Mouse (Mus musculus): ENCODE results near the gene Ociad1.

Gene Ociad1

DNA sequence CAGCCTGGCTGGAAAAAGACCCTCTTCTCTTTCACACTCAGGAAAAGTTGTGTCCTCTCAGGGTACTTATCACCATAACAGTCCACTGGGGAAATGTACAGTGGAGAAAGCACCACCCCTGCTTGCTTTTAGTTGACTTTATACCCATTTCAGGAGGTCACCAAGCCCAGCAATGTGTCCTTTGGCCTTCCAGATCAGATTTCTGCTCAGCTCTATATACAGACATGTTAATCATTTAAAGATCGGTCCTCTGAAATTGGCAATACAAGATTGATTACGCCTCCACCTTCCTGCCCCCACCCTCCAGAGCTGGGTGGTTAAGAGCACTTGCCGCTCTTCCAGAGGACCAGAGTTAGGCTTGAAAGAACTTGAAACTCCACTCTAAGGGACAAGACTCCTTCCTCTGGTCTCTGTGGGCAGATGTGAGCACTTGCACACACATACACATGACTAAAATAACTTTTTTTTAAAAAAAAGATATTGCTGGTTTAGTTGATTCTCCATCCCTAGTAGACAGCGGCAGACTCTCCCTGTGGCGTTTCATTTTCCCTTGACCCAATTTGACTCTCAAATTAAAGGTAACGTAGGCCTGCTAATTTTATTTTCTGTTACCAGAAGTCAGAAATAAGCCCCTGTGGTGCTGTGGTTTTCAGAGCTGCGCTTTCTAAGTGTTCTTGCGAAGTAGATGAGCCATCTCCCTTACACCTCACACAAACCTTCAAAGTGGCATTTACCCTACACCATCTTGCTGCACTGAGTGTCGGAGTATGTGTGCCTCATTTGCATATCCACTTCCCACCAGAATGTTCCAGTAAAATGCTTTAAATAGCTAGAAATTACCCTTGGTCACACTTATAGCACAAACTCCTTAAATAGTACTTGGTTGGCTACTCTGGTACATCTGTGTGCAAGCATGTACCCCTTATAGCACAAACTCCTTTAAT lies 47.5 kb downstream of the Ociad1 start:
- no peak for DNase-seq (ENCODE audit: low read depth)

- DNase-seq (ENCODE audit: low read depth) = no peak
Measured at GRCm38 (mm10) chr5:73340723-73341235, 48.2 kb downstream of the Ociad1 start, which contains the start of gene Ociad2. TSS of gene Ociad2 (minus strand) at chr5:73341028.

DNA sequence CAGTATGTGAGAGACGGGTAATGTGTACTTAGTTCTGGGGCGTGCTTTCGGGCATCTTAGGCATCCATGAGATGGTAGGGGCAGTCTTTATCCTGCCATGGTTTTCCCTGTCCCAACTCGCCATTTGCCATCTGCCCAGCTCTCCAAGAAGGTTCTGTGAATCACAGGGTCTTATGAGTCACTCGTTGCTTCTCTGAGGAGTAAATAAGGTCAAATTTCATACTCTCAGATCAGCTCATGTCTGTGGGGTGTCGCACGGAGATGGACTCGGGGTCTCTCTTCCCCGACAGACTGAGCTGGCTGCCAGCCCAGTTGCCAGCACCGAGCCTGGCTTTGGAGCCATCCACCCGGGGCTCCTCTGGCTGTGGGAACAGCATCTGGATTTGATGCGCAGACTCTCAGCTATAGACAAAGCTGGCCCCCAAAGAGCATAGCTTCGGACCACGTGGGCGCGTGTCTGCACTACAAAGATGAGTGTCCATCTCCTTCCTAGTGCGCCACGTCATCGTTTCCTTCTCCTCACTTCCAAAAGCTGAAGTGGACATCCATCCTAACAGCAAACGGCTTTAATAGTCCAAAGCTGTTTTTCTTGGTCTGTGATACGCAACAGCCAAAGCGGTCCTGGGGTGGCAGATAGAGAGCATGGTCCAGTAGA lies 50.2 kb downstream of the Ociad1 start:
- DNase-seq (ENCODE audit: low read depth) = no peak

DNA sequence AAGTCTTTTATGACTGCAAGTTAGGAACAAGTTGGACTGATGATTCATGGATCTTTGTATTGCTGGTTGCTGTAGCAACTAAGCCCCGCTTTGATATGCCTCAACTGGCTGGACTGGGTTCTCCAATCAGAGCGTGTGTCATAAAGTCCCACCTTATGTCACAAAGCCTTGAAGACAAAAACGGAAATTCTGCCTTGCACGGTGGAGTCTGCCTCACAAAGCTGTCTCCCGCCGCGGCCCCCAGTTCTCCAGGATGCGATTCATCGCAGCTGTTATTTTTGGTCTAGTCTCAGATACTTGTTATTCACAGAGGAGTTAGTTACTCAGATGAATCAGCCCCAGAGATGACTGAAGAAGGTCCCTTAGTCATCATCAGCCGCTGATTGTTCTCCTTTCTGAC lies 51.7 kb downstream of the Ociad1 start:
- peak; percentile 32 for DNase-seq (ENCODE audit: low read depth)

DNA sequence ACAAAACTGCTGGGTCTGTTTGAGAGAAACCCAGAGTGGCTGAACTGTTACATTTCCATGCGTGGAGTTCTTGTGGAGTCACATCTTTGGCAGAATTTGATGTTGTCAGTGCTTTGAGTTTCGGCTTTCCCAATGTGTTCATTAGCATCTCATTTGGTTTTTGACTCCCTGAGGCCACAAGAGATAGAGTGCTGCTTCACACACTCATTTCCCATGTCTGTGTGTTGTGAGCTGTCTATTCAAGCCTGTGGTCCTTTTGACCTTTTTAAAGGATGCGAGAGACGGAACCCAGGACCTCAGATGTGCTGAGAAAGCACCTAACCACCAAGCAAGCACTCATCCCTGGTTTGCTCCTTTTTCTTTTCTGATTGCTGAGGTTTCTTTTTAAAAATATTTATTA lies 52.7 kb downstream of the Ociad1 start:
- DNase-seq (ENCODE audit: low read depth) = no peak

DNA sequence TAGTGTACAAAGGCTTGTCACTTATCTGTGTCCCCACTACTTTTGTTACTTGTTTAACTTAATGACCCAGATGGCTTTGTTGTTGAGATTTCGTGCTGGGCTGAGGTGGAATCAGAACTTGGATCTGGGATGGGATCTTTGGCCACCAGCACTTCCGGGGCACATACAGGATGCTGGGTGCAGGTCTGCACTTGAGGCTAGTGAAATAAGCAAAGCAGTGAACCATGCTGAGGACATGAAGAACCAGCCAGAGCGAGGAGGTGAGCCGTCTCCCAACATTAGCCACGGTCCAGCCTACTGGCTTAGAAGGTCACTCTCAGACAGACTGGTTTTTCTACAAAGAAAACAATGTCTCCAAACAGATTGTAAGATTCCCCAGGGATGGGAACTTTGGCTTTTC lies 56.9 kb downstream of the Ociad1 start:
- DNase-seq (ENCODE audit: low read depth) = no peak

GRCm38 (mm10) chr5:73351796-73352195 lies 59.2 kb downstream of the Ociad1 start:
- no peak for DNase-seq (ENCODE audit: low read depth)

DNA sequence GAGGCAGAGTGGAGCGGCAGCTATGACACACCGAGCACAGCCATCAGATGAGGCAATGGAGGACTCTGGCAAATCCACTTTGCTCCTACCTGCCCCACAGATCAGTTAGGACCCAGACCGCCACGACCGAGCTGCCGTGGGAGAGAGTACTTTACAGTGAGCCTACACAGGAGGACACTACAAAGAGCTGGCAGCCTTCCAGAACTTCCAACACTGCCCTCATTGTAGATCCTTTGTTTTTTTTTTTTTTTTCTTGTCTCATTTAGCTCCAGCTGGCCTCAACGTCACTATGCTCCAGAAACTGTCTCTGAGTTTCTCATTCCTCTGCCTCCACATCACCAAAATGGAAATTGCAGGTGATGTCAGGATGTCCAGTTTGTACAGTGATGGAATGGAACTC lies 60.9 kb downstream of the Ociad1 start:
- no peak for DNase-seq (ENCODE audit: low read depth)

DNA sequence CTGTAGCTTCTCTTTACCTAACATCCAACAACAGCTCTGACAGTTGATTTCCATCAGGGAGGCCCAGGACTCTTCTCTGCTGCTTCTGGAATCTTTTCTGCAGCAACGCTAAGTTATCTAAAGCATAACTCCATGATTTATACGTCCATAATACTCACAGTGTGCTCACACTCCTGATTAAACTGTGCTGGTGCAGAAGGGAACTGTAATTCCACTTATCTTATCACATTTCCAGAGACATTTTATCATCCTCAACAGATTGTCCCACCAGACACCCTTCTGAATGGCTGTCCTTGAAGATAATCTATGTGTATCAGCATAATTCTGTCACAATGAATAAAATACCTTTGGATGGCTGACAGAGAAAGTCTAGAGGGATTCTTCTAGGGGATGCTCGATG lies 61.4 kb downstream of the Ociad1 start:
- DNase-seq (ENCODE audit: low read depth) = no peak

DNA sequence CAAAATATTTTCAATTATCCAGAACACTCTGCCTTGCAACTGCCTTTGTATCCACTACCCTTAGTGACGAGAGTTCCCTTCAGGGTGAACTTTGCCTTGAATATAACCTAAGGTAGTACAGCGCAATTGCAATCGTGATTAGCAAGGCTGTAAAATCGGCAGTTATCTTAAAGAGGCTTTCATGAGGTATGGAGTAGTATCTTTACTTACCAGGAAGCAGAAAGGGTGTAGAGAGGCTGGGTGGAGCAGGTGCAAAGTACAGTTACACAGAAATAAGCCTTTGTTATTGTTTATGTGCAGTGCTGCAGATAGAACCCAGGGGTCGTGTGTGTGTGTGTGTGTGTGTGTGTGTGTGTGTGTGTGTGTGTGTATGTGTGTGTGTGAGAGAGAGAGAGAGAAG lies 62.8 kb downstream of the Ociad1 start:
- DNase-seq (ENCODE audit: low read depth) = no peak

- no peak for DNase-seq (ENCODE audit: low read depth)
Measured at GRCm38 (mm10) chr5:73359134-73359751, 66.7 kb downstream of the Ociad1 start.

- DNase-seq (ENCODE audit: low read depth) = no peak
Measured at GRCm38 (mm10) chr5:73359752-73360141, 67.2 kb downstream of the Ociad1 start.

GRCm38 (mm10) chr5:73360240-73360639 lies 67.7 kb downstream of the Ociad1 start:
- DNase-seq (ENCODE audit: low read depth) = no peak

GRCm38 (mm10) chr5:73362338-73362737 lies 69.8 kb downstream of the Ociad1 start:
- DNase-seq (ENCODE audit: low read depth) = no peak

GRCm38 (mm10) chr5:73362791-73363190 lies 70.2 kb downstream of the Ociad1 start:
- no peak for DNase-seq (ENCODE audit: low read depth)
